Mouse (Mus musculus) liver, adult 2 months (tissue): ENCODE results near the gene Slc52a3.

Experiments used
- CTCF ChIP-seq: fragments of 200-500 bp; IDR thresholded peaks from 2 replicates; pipeline ENCODE4 v1.5.1; 2011; ENCODE audit warnings: low read depth, low read length, control low read depth
- POLR2A ChIP-seq: fragments of 200-500 bp; IDR thresholded peaks from 2 replicates; pipeline ENCODE4 v1.6.1; 2011; ENCODE audit warnings: low read length, control low read depth; ENCODE audit not compliant: insufficient read depth; ENCODE audit errors: extremely low read depth

- TF ChIP-seq CTCF (no peak), POLR2A (no peak)
Observed at GRCm38 (mm10) chr2:151986958-151987357, 9.4 kb upstream of the Slc52a3 start.
